8 mouse cellular contexts compared by ENCODE assay signal in the genomic region with DNA sequence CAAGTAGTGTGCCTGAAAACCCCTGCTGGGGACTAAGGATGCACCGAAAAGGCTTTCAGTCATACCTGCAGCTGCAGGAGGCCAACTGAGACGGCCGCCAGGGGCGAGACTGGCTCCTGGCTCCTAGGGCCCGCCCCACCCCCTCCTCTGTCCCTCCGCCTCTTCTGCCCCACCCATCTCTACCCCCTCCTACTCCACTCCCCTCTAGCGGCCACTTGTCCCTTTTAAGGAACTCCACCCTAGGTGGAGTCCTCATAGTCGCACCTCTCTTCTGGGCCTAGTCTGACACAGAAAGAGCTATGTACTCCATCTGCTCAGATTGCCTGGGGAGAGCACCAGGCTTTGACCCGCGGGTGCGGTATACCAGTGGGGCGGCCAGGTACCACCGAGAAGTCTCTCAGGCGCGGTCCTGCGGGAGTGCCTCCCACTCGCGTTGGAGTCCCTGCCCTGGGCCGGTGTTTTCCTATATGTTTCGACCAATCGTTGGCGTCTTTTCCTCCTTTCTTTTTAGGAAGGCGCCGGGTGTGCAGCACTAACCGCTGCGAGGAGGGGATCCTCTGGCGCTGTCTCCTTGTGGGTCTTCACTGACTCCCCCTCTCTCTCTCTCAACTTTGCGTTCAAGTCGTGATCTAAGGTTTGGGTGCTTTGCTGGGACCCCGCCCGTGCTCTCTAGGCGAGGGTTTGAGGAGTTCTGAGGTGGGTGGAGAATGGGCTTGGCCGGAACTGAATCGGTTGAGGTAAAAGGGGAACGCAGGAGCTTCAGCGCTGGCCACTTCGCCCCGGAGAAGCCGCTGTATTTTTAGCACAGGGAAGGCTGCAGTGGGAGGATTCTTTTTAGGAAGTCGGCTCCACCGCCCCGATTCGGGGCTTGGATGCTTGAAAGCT.
A peak's percentile ranks its signal among the peaks of the same experiment; 100 is the strongest.
DNase-seq lines count a peak whose midpoint lies in the region; ATAC-seq and TF ChIP-seq lines count a peak whose summit lies in the region.

No protein-coding gene starts in this region.

- DNase-seq in Patski (ENCODE audit: low read depth, low spot score) = no peak
- peak; percentile 31 for DNase-seq in cerebellum, adult 9-10 months
- DNase-seq in hindbrain, embryonic 14.5 days (ENCODE audit: low spot score) = peak; percentile 26
- DNase-seq in left cerebral cortex, postnatal 10 days (ENCODE audit: extremely low spot score in 1 of 2, low spot score in 2 of 2) = peak; percentile 5 to 42
- peak; percentile 47 for DNase-seq in right cerebral cortex, adult 18-20 months
- peak; percentile 33 for DNase-seq in urinary bladder, adult 2 months (ENCODE audit: low spot score)

- TF ChIP-seq CTCF in Patski (IDR thresholded peaks at IDR 0.05) = no peak

- peak overlapping the region; percentile 47 for H3K9ac ChIP-seq in hindbrain, embryonic 14.5 days

- H3K4me1 ChIP-seq in hindbrain, embryonic 14.5 days (replicated peaks; ENCODE audit: control insufficient read depth, insufficient read depth, low read length) = 0 out of 2 replicates have a peak, but pooled peaks cover 6% of the 10 kb centered on the region

- intact Hi-C loops in left cerebral cortex, postnatal 10 days (cut with DNase I) = loop anchor here (10.0 kb wide), 1 partner anchor 185 kb away; no protein-coding TSS in a partner anchor

- 18% methylated on average over 39 of the region's 43 CpGs for WGBS in hindbrain, embryonic 14.5 days

- POLR2A ChIA-PET in Patski (lab: Charles Lee) = no interaction called here

- H3K27ac ChIP-seq in hindbrain, embryonic 14.5 days = 0 out of 2 replicates have a peak overlapping the region, but pooled peaks have one; percentile 5

- no peaks in the 10 kb centered on the region for H3K36me3 ChIP-seq in hindbrain, embryonic 14.5 days (replicated peaks; ENCODE audit: control insufficient read depth, insufficient read depth)

- no peaks in the 10 kb centered on the region for H3K9me3 ChIP-seq in hindbrain, embryonic 14.5 days (ENCODE audit: control insufficient read depth, low read length)

- CTCF ChIA-PET in Patski (lab: Charles Lee) = interaction anchor here (1.4 kb wide), 1 partner anchor 12 kb away, joined by 3 read pairs; no protein-coding TSS in a partner anchor

- ATAC-seq in Patski = peak; percentile 72
- ATAC-seq in frontal cortex, adult (ENCODE audit: low TSS enrichment) = peak; percentile 80
- ATAC-seq in hindbrain, embryonic 14.5 days (ENCODE audit: low FRiP score) = peak; percentile 70
- peak; percentile 85 for ATAC-seq in megakaryocyte, adult 5-6 weeks (ENCODE audit: poor library complexity, severe bottlenecking)

- in situ Hi-C loops in Patski (cut with MboI; ENCODE audit: low pct_unique_long_range_greater_than_20kb) = loop anchor here (5.0 to 25.0 kb wide), 2 partner anchors 207 to 422 kb away; no protein-coding TSS in a partner anchor

- H3K27me3 ChIP-seq in Patski = peaks cover 45% of the 10 kb centered on the region
- no peaks in the 10 kb centered on the region for H3K27me3 ChIP-seq in hindbrain, embryonic 14.5 days (ENCODE audit: control insufficient read depth, insufficient read depth, low read length)

- H3K4me3 ChIP-seq in hindbrain, embryonic 14.5 days (replicated peaks; ENCODE audit: low read length) = peak overlapping the region; percentile 44

- peak overlapping the region; percentile 70 for H3K4me2 ChIP-seq in hindbrain, embryonic 14.5 days (replicated peaks)
